ENCODE assay signal across 8 mouse cellular contexts in genomic region chr4:151165539-151165938, GRCm38 (mm10).
DNase-seq lines count a peak whose midpoint lies in the region; ATAC-seq and TF ChIP-seq lines count a peak whose summit lies in the region.

No protein-coding gene starts in this region.

- H3K27me3 ChIP-seq in heart, embryonic 11.5 days (ENCODE audit: control insufficient read depth, insufficient read depth, low read length), result peaks cover 22% of the 10 kb centered on the region
- H3K27me3 ChIP-seq in lung, postnatal 0 days (replicated peaks; ENCODE audit: insufficient read depth, low read length), result 0 out of 2 replicates have a peak, but pooled peaks cover 4% of the 10 kb centered on the region

- DNase-seq in heart, adult 18-20 months, result peak; percentile 91 to 94
- DNase-seq in cerebellum, adult 18-20 months, result peak; percentile 96 to 99
- peak; percentile 90 for DNase-seq in gastrocnemius, postnatal 25 days
- DNase-seq in layer of hippocampus, adult 11-12 months (ENCODE audit: low spot score), result peak; percentile 93
- peak; percentile 73 for DNase-seq in lung, postnatal 0 days (ENCODE audit: low spot score)
- peak; percentile 92 for DNase-seq in skeletal muscle tissue, adult 2 months (ENCODE audit: low read depth, low spot score)

- ATAC-seq in heart, embryonic 11.5 days (replicated peaks; ENCODE audit: insufficient number of reproducible peaks, low FRiP score, low TSS enrichment), result no peak
- peak; percentile 74 for ATAC-seq in lung, postnatal 0 days
- no peak for ATAC-seq in megakaryocyte-erythroid progenitor cell, adult 5-6 weeks (replicated peaks; ENCODE audit: low FRiP score, low TSS enrichment, poor library complexity, severe bottlenecking)

- WGBS in heart, embryonic 11.5 days (ENCODE audit: insufficient replicate concordance), result 17% methylated on average over 10 of the region's 10 CpGs
- WGBS in lung, postnatal 0 days, result 2% methylated on average over 10 of the region's 10 CpGs

- no peaks in the 10 kb centered on the region for H3K36me3 ChIP-seq in heart, embryonic 11.5 days (ENCODE audit: control insufficient read depth, insufficient read depth, low read length)
- H3K36me3 ChIP-seq in lung, postnatal 0 days (ENCODE audit: insufficient read depth, low read length), result no peaks in the 10 kb centered on the region

- H3K4me3 ChIP-seq in heart, embryonic 11.5 days (ENCODE audit: low read depth, low read length), result no peak overlapping the region
- H3K4me3 ChIP-seq in lung, postnatal 0 days (ENCODE audit: low read depth, low read length), result no peak overlapping the region

- no peak overlapping the region for H3K4me2 ChIP-seq in heart, embryonic 11.5 days
- H3K4me2 ChIP-seq in lung, postnatal 0 days (replicated peaks; ENCODE audit: low read depth, low read length), result no peak overlapping the region

- H3K9ac ChIP-seq in heart, embryonic 11.5 days (ENCODE audit: low read depth, low read length), result no peak overlapping the region
- no peak overlapping the region for H3K9ac ChIP-seq in lung, postnatal 0 days (replicated peaks; ENCODE audit: low read depth)

- H3K9me3 ChIP-seq in heart, embryonic 11.5 days (replicated peaks; ENCODE audit: control insufficient read depth, low read length), result no peaks in the 10 kb centered on the region
- H3K9me3 ChIP-seq in lung, postnatal 0 days (ENCODE audit: low read length), result no peaks in the 10 kb centered on the region

- no peak overlapping the region for H3K27ac ChIP-seq in heart, embryonic 11.5 days (ENCODE audit: low read depth, low read length)
- no peak overlapping the region for H3K27ac ChIP-seq in lung, postnatal 0 days (ENCODE audit: low read length)

- no peaks in the 10 kb centered on the region for H3K4me1 ChIP-seq in heart, embryonic 11.5 days (ENCODE audit: control insufficient read depth, insufficient read depth, low read length)
- peaks cover 11% of the 10 kb centered on the region; the same call in 1 of the 2 replicates for H3K4me1 ChIP-seq in lung, postnatal 0 days (ENCODE audit: insufficient read depth, low read depth, low read length)

- TF ChIP-seq EP300 in lung, postnatal 0 days (IDR thresholded peaks at IDR 0.05), result no peak

- no peak for TF ChIP-seq CTCF in lung, postnatal 0 days (IDR thresholded peaks at IDR 0.05)
